Mouse (Mus musculus) MEL (cell line): ENCODE measurements at regions not wholly inside any gene's neighbourhood (a gene's known extent, or its start where the extent isn't known, plus 50 kb on each side); places are given as distances from the start of the nearest gene placed in this dataset.
A peak's percentile ranks its signal among the peaks of the same experiment; 100 is the strongest.

Source experiments
- DNase-seq: peaks from one replicate; pipeline ENCODE4 v3.0.0; 2011; ENCODE audit warnings: low read depth, low spot score
- H3K27ac ChIP-seq: 2 replicates; pipeline ENCODE4 v1.5.1; 2012; ENCODE audit warnings: low read depth, mild to moderate bottlenecking, control low read depth, low read length, moderate library complexity; ENCODE audit not compliant: control insufficient read depth
- H3K27me3 ChIP-seq, 2 experiments: fragments of 150-350 bp in 1 of 2; sonication (generic) in 1 of 2; 2 replicates each; pipeline ENCODE4 v1.6.1; 2012; ENCODE audit warnings: low read length in 2 of 2, mild to moderate bottlenecking in 2 of 2, improper control_type of control experiment in 1 of 2, moderate library complexity in 1 of 2; ENCODE audit not compliant: insufficient read depth in 2 of 2, control insufficient read depth in 1 of 2
- H3K36me3 ChIP-seq, 2 experiments: 2 replicates each; pipeline ENCODE4 v1.6.1; 2012 to 2014; ENCODE audit warnings: low read length in 2 of 2, improper control_type of control experiment in 1 of 2, inconsistent platforms in 1 of 2, mild to moderate bottlenecking in 1 of 2; ENCODE audit not compliant: insufficient read depth in 2 of 2, control insufficient read depth in 1 of 2
- H3K4me1 ChIP-seq, 2 experiments: fragments of 150-350 bp in 1 of 2; sonication (generic) in 1 of 2; 2 replicates each; pipeline ENCODE4 v1.6.1; 2012; ENCODE audit warnings: low read length in 2 of 2, improper control_type of control experiment in 1 of 2, mild to moderate bottlenecking in 1 of 2; ENCODE audit not compliant: insufficient read depth in 2 of 2, control insufficient read depth in 1 of 2
- H3K4me3 ChIP-seq, 2 experiments: fragments of 150-350 bp in 1 of 2; sonication (generic) in 1 of 2; 2 replicates each; pipeline ENCODE4 v1.5.1; 2012; ENCODE audit warnings: low read depth in 2 of 2, low read length in 2 of 2, mild to moderate bottlenecking in 2 of 2, moderate library complexity in 2 of 2, control low read depth in 1 of 2, improper control_type of control experiment in 1 of 2; ENCODE audit not compliant: control insufficient read depth in 1 of 2, insufficient read depth in 1 of 2
- H3K79me2 ChIP-seq: 2 replicates; pipeline ENCODE4 v1.6.1; 2012; ENCODE audit warnings: mild to moderate bottlenecking, low read length, moderate library complexity; ENCODE audit not compliant: control insufficient read depth, poor library complexity, insufficient read depth
- H3K9ac ChIP-seq: 2 replicates; pipeline ENCODE4 v1.6.1; 2012; ENCODE audit warnings: low read depth, mild to moderate bottlenecking, control low read depth, low read length, moderate library complexity; ENCODE audit not compliant: control insufficient read depth, poor library complexity, severe bottlenecking
- H3K9me3 ChIP-seq: fragments of 150-350 bp; sonication (generic); replicated peaks from 2 replicates; pipeline ENCODE4 v1.6.1; 2012; ENCODE audit warnings: mild to moderate bottlenecking, low read length, improper control_type of control experiment, moderate library complexity; ENCODE audit not compliant: insufficient read depth
- BHLHE40 ChIP-seq: IDR thresholded peaks from 2 replicates; pipeline ENCODE4 v1.6.1; 2012; ENCODE audit warnings: low read depth, mild to moderate bottlenecking, inconsistent platforms, low read length, improper control_type of control experiment, borderline replicate concordance
- CHD1 ChIP-seq: IDR thresholded peaks from 2 replicates; pipeline ENCODE4 v1.6.1; 2012; ENCODE audit warnings: low read depth, mild to moderate bottlenecking, inconsistent platforms, low read length, improper control_type of control experiment
- CTCF ChIP-seq, 3 experiments: IDR thresholded peaks in 2 of 3; conservative IDR thresholded peaks in 1 of 3; 2 replicates each; pipeline ENCODE4 v1.5.1; 2011 to 2012; ENCODE audit warnings: low read length in 3 of 3, low read depth in 2 of 3, mild to moderate bottlenecking in 2 of 3, improper control_type of control experiment in 1 of 3, inconsistent platforms in 1 of 3, mixed read lengths in 1 of 3, moderate library complexity in 1 of 3; ENCODE audit not compliant: control insufficient read depth in 1 of 3, insufficient read depth in 1 of 3, poor library complexity in 1 of 3, severe bottlenecking in 1 of 3
- JUND ChIP-seq: IDR thresholded peaks from 2 replicates; pipeline ENCODE4 v1.6.1; 2011; ENCODE audit warnings: low read depth, mild to moderate bottlenecking, improper control_type of control experiment, low read length
- KAT2A ChIP-seq: conservative IDR thresholded peaks from 2 replicates; pipeline ENCODE4 v1.6.1; 2012; ENCODE audit warnings: low read depth, low read length, improper control_type of control experiment, inconsistent platforms
- MEF2A ChIP-seq: IDR thresholded peaks from 2 replicates; pipeline ENCODE4 v1.6.1; 2014; ENCODE audit warnings: low read depth, mild to moderate bottlenecking, inconsistent platforms, low read length, improper control_type of control experiment; ENCODE audit not compliant: poor library complexity, insufficient replicate concordance, severe bottlenecking; ENCODE audit errors: extremely low read depth
- NRF1 ChIP-seq: IDR thresholded peaks from 2 replicates; pipeline ENCODE4 v1.6.1; 2014; ENCODE audit warnings: low read depth, mild to moderate bottlenecking, inconsistent platforms, low read length, improper control_type of control experiment, moderate library complexity; ENCODE audit not compliant: poor library complexity, insufficient read depth, severe bottlenecking
- POLR2AphosphoS2 ChIP-seq: IDR thresholded peaks from 2 replicates; pipeline ENCODE4 v1.6.1; 2011; ENCODE audit warnings: low read length, improper control_type of control experiment
- RAD21 ChIP-seq: IDR thresholded peaks from 2 replicates; pipeline ENCODE4 v1.6.1; 2011; ENCODE audit warnings: mild to moderate bottlenecking, low read depth, low read length, improper control_type of control experiment
- SMC3 ChIP-seq: IDR thresholded peaks from 2 replicates; pipeline ENCODE4 v1.6.1; 2011; ENCODE audit warnings: low read depth, low read length, improper control_type of control experiment
- TAL1 ChIP-seq: IDR thresholded peaks from 2 replicates; pipeline ENCODE4 v1.6.1; 2012; ENCODE audit warnings: mild to moderate bottlenecking, inconsistent platforms, low read length, moderate library complexity, mixed read lengths
- TBP ChIP-seq: IDR thresholded peaks from 2 replicates; pipeline ENCODE4 v1.8.0; 2011; ENCODE audit warnings: low read depth, low read length, improper control_type of control experiment
- ZKSCAN1 ChIP-seq: IDR thresholded peaks from 2 replicates; pipeline ENCODE4 v1.6.1; 2012; ENCODE audit warnings: low read depth, mild to moderate bottlenecking, inconsistent platforms, low read length, improper control_type of control experiment, moderate library complexity

- Histone ChIP-seq H3K4me3 (no peak overlapping the region), H3K79me2 (no peaks in the 10 kb centered on the region), H3K27ac (no peak overlapping the region), H3K36me3 (no peaks in the 10 kb centered on the region), H3K9ac (no peak overlapping the region), H3K4me1 (no peaks in the 10 kb centered on the region), H3K9me3 (no peaks in the 10 kb centered on the region), H3K27me3 (peaks cover 0 to 5% of the 10 kb centered on the region in 2 experiments; a peak in 3 of 4 replicates)
- no peak for DNase-seq
- TF ChIP-seq RAD21 = no peak
- no peak for TF ChIP-seq POLR2AphosphoS2
- TF ChIP-seq CTCF (IDR thresholded peaks at IDR 0.05 in 2 of 3, conservative IDR thresholded peaks at IDR 0.05 in 1 of 3; ENCODE audit: control insufficient read depth in 1 of 3, insufficient read depth in 1 of 3, low read depth in 2 of 3, low read length in 3 of 3, poor library complexity in 1 of 3, severe bottlenecking in 1 of 3) = no peak
- TF ChIP-seq NRF1 = no peak
- no peak for TF ChIP-seq MEF2A
These were observed 449.7 kb upstream of the Gulo start for GRCm38 (mm10) chr14:66458696-66459095.

GRCm38 (mm10) chr14:66457300-66457699, 448.3 kb upstream of the Gulo start:
- Histone ChIP-seq H3K4me3 (no peak overlapping the region), H3K9ac (no peak overlapping the region), H3K36me3 (no peaks in the 10 kb centered on the region), H3K27ac (no peak overlapping the region), H3K27me3 (peaks cover 0 to 5% of the 10 kb centered on the region in 2 experiments; a peak in 3 of 4 replicates), H3K79me2 (no peaks in the 10 kb centered on the region), H3K9me3 (no peaks in the 10 kb centered on the region), H3K4me1 (no peaks in the 10 kb centered on the region)
- no peak for DNase-seq
- TF ChIP-seq POLR2AphosphoS2 (no peak), ZKSCAN1 (no peak), CHD1 (no peak), SMC3 (no peak), TAL1 (no peak), NRF1 (no peak), JUND (no peak), BHLHE40 (no peak)

GRCm38 (mm10) chr14:66452828-66453227, 443.8 kb upstream of the Gulo start:
- no peak for TF ChIP-seq TBP
- no peak for TF ChIP-seq KAT2A
- peak in 2 of 3 experiments; percentile 9 to 19; a peak in 2 of 6 replicates for TF ChIP-seq CTCF (IDR thresholded peaks at IDR 0.05 in 2 of 3, conservative IDR thresholded peaks at IDR 0.05 in 1 of 3; ENCODE audit: control insufficient read depth in 1 of 3, insufficient read depth in 1 of 3, low read depth in 2 of 3, low read length in 3 of 3, poor library complexity in 1 of 3, severe bottlenecking in 1 of 3)
- no peak overlapping the region for H3K9ac ChIP-seq

More at GRCm38 (mm10) chr14:66452828-66453227, 443.8 kb upstream of the Gulo start:
- Histone ChIP-seq H3K36me3 (no peaks in the 10 kb centered on the region), H3K27me3 (no peaks in the 10 kb centered on the region; a peak in 1 of 4 replicates), H3K27ac (no peak overlapping the region), H3K4me3 (no peak overlapping the region), H3K79me2 (no peaks in the 10 kb centered on the region), H3K4me1 (no peaks in the 10 kb centered on the region), H3K9me3 (no peaks in the 10 kb centered on the region)
- peak; percentile 6 for DNase-seq
